Mouse (Mus musculus): ENCODE results near the gene Igfbp2.
A peak's percentile ranks its signal among the peaks of the same experiment; 100 is the strongest.

Igfbp2 gene

DNA sequence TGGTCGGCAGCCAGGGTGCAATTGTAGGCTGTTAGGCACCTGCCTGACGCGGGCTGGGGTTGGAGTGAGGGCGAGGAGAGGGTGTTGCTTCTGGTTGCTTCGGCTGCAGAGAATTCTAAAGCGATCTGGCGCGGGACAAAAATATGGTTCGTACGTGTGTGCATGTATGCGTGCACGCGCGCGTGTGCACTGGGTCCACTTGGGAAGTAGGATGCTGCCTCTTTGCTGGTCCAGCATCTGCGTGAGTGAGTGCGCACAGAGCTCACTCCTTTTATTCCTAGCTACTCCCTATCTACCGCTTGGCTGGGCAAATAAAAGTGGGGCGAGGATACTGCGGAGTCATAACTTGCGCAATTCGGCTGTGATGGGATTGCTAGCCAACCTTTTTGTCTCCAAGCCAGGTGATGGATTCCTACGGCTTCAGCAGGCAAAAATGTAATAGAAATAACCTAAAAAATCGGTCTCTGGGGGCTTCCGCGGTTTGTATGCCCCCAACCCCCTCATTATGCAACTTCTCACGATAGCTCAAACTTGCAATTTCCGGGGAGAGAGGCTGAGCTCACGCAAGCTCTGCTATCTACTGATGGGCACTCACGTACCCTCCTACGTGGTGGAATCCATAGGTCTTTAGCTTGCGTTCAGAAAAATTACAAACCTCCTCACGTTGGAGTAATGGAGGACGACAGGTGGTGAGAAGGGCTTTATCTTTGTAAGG, 47.6 kb downstream of the Igfbp2 start:
- DNase-seq (ENCODE audit: extremely low spot score) = no peak

DNA sequence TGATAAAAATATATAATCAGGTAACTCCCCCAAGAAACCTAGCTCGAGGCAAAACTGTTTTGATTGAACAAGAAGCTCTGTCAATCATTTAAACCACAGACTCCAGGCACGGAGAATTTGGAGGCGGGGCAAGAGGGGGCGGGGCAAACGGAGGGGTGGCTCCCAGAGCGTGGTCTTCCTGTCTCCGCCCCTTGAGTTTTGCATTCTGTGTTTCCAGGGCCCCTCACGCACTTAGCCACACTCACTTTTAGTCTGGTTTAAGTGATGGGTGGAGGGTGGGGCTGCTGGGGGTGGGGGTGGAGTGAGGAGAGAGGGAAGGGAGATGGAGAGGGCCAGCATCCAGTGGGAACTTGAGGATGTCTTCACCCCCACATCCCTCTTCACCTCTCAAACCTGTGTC, 48.2 kb downstream of the Igfbp2 start:
- peak; percentile 93 for DNase-seq (ENCODE audit: extremely low spot score)

DNA sequence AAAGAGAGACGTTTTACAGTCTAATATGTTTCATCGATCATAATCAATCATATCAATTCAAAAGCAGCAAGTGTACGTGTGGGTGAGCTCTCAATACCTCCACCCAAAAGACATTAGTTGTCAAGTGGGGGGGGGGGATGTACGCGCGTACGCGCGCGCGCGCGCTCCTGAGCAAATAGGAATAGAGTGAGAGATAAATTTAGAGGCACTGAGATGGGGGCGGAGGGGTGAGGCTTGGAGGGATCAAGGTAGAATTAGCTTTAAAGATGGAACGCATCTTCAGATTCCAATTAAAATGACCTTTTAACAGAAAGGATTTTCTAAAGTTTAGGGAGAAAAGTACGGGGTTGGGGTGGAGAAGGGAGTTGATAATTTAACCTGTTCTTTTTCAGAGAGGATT, 48.8 kb downstream of the Igfbp2 start:
- peak; percentile 57 for DNase-seq (ENCODE audit: extremely low spot score)

DNA sequence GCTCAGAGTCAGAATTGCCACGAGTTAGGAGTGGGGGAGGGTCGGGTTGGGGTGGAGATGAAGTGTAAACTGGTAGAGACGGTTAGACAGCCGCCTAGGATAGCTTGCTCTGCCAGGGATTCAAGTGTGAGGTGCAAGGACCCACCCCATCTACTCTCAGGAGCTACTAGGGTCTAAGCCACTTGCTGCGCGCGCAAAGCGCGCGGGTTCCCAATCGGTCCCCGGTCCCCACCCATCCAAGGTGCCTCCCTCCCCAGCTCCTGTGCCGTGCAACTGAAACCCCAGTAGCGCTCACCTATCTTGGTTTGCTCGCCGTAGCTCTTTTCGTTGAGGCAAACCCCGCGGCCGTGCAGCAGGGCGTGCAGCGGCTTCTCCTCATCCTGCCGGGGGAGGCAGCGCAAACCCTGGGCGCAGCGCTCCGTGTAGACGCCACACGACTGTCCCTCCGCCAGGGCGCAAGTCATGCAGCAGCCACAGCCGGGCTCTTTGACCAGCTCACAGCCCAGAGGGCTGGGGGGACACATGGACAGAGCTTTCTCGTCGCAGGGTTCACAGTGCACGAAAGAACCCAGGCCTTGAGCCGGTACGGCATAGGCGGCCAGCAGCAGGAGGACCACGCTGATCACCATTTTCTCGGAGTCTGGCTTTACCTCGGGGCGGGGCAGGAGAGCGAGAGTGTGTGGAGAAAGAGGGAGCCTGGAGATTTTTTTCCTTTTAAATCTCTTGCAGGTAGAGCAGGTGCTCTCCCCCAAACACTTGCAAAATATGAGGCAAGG, 49.4 kb downstream of the Igfbp2 start:
- peak; percentile 76 for DNase-seq (ENCODE audit: extremely low spot score)

DNA sequence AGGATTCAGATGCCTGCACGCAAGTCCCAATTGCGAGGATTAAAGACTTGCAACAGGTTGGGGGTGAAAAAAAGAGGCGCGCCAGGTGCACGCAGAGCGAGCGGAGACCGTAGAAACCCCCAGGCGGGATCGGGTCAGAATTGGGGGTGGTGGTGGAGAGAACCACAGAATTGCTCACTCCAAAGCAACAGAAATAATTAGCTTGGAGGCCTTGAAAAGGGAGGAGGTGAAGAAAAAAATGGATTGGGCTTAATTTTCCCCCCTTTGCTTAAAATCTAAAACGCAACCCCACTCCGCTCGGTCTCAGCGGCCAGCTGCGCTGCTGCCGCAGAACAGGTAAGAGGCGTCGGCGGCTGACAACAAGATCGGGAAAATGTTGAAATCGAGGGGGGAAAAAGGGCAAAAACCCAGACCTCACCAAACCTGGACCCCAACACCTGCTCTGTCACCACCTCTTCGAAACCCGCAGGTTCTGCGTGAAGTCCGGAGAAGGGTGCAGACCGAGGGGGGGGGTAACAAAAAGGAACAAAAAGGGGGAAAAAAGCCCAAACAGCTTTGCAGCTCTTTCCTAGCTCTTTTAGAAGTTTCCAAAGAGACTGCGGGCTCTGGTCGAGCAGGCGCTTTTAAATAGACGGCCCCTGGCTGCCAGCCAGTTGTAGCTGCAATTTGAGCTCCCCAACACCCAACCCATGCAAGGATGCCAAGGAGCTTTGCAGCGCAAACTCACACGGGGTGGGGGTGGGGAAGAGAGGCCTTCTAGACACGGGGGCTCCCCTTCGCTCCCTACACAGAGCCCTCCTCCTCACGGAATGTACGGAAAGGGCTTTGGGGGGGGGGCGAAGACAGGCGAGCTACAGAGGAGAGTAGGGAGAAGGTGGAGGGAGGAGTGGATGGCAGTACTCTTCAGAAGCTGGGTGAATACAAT, 50.2 kb downstream of the Igfbp2 start, which contains the start of gene Igfbp5:
Igfbp5 (minus strand) TSS at position 598 of the 925 bp plus-strand sequence.
- DNase-seq (ENCODE audit: extremely low spot score) = peak; percentile 79

DNA sequence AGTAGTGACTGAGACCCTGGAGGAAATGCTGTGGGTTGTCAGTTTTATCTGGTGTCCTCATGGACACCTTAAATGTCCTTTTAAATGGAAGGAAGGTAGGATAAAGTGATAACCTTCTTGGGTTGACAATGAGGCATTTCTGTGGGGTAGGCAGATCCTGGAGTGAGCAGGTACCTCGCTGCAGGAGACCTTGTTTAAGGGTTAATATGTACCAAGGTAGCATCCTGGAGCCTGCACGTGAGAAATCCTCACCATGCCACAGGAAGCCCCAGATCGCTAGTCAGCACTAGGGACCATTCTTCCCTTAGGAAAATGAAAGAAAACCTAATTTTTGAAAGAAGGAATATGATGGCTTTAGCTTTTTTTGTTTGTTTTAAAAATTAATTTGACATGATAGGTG, 51.4 kb downstream of the Igfbp2 start:
- no peak for DNase-seq (ENCODE audit: extremely low spot score)

DNA sequence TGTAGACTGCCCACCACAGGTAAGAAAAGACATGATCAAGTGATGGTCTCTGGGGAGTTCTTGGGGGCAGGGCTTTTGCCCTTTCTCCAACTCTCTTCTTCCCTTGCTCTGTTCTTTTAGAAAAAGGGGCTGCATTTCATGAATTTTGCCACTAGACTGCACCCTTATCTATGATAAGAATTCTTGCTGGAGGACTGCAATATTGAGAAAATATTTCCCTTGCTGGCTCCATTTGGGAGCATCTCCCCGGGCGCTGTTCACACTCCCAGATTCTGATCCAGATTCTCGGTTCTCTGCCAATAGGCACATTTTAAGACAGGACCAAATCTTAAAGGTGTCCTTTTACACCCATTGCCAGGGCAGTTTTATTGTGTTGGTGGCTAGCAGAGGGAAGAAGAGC, 51.8 kb downstream of the Igfbp2 start:
- no peak for DNase-seq (ENCODE audit: extremely low spot score)

DNA sequence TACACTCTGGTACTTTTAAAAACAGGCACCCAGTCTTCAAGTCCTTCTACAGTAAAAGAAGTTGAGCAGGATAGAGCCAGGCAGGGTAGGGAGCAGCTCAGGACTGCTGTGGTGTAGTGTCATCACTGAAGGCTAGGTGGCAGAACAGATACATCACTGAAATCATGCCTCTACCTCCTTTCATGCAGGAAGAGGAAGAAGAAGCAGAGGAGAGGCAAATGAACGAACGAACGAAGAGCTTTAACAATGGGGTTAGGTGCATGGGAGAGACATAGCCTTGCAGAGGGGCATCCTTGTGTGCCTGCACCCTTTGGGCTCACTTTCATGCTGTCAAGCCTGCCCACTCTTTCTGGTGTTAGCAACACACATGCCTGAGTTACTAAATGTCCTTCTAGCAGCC, 53.6 kb downstream of the Igfbp2 start:
- peak; percentile 69 for DNase-seq (ENCODE audit: extremely low spot score)

DNA sequence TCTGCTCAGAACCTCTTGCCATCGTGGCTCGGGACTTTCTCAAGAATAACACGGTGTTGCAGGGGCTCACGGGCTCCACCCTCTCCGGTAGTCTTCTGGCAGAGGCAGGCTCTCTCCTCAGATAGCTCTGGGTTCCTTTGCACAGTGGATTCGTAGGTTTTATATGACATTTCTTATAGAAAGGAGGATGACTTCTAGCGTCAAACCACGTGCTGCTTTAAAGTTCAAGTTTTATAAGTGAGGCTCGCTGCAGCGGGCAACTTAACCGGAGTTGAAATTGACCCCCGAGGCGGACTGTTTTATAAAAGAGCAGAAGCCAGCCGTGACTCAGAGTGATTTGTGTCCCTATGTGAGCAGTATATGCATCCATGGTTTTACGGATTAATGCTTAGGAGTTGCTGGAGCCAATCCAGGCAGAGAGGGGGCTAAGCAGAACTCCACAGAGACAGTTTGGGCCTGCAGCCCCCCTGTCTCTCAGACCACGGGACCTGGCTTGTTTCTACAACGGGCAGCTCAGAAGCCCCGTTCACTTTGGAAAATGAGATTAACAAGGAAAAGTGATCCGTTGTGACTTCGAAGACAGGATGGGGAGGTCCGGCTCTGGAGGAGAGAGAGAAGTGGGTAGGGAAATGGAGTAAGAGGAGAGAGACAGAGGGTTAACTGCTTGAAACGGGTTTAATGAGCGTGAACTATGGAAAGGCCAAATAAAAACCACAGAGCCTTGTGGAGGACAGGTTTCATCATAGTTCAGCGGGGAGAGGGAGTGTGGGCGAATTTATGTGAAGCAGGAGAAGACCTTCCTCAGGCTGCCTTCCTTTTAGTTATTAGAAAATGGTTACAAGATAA, 54.4 kb downstream of the Igfbp2 start:
- no peak for DNase-seq (ENCODE audit: extremely low spot score)

DNA sequence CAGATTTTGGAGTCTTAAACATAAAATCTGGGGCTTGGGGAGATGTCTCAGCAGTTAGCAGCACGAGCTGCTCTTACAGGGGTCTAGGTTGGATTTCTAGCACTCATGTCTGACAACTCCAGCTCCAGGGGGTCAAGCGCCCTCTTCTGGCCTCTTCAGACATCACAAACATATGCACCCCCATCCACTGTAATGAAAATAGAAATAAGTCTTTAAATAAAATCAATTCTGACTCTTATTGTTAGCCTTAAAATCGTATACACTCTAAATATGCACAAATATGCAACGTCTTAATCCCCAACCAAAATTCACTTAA, 55.0 kb downstream of the Igfbp2 start:
- no peak for DNase-seq (ENCODE audit: extremely low spot score)

DNA sequence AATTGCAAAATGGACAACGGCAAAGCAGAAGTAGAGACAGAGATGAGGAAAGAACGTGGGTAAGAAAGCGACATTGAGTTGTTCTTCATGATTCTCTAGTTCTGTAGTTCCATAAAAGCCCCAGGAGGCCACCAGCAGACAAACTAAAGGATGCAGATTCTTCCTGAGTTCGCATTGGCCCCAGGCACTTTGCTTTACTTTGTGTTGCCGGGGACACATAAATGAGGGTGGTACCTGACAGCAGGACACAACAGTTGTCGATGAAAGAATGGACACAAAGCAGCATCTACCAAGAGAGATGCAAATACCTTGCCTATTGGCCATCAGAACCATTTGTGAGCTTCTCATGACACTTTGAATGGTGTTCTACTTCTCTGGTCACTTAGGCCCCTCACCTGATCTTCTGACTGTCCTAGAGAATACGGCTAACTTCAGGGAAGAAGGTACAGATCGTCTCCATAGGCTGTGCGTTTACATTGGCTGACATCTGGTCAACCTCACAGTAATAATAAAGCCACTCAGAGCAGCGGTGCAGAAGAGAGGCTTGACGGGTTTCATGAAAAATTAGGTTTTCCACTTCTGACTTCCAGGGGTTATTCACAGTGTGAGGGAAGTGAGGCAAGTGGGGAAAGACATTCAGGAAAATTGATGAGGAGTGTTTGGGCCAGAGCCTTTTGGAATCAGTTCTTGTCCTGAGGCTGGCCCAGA, 61.0 kb downstream of the Igfbp2 start:
- DNase-seq (ENCODE audit: extremely low spot score) = no peak

DNA sequence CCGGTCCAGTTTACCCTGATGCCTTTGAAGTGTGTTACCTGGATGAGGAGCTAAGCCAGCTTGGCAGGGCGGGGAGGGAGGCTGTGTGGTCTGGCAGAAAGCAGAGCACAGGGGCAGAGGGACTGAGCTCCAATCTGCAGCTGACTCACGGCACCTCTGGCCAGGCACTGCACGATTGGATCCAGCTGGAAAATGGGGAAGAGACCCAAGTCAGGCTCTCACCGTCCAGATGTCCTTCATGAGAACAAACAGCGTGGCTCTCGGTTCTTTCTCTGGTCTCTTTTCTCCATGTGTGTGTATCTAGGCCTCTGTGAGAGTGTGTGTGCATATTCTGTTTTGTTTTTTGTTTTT, 61.5 kb downstream of the Igfbp2 start:
- no peak for DNase-seq (ENCODE audit: extremely low spot score)

DNA sequence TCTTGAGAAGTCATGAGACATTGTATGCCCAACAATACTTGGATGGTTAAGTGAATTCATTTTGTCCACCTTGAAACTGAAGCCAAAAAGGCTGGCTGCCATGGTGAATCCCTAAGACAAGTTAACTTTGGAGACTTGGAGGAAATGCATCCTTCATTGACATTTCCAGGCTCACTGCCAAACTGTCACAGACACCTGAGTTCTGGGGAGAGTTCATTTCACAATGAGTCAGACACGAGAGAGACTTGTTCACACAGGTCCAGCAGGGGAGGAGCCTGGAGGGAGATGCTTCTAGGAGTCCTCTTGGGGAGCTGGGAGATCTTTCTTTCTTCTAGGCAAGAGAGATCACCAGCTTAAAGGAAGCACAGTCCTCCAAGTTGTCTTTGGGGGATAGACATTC, 63.6 kb downstream of the Igfbp2 start:
- DNase-seq (ENCODE audit: extremely low spot score) = no peak

DNA sequence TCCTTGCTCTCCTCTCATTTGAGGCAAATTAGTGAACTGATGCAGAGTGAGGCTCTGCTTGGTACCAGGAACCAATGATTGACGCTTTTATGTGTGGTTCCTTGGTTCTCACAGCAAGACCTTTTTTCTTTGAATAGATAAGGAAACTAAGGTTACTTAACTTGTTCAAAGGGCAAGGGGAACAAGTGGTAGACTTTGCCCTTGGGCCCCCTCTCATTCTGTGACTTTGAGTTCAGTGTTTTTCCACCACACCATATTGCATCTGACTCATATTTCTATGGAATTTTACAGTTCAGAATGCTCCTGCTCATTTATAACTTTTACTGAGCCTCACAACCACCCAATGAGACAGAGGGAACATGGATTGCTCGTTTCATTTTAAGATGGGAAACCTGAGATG, 71.5 kb downstream of the Igfbp2 start:
- DNase-seq (ENCODE audit: extremely low spot score) = no peak
